Mouse (Mus musculus) adrenal gland, adult 8-10 months (tissue): ENCODE measurements at regions not wholly inside any gene's neighbourhood (a gene's known extent, or its start where the extent isn't known, plus 50 kb on each side); places are given as distances from the start of the nearest gene placed in this dataset.

Experiments used
- DNase-seq: peaks from one replicate; pipeline ENCODE4 v3.0.0; 2022

DNA sequence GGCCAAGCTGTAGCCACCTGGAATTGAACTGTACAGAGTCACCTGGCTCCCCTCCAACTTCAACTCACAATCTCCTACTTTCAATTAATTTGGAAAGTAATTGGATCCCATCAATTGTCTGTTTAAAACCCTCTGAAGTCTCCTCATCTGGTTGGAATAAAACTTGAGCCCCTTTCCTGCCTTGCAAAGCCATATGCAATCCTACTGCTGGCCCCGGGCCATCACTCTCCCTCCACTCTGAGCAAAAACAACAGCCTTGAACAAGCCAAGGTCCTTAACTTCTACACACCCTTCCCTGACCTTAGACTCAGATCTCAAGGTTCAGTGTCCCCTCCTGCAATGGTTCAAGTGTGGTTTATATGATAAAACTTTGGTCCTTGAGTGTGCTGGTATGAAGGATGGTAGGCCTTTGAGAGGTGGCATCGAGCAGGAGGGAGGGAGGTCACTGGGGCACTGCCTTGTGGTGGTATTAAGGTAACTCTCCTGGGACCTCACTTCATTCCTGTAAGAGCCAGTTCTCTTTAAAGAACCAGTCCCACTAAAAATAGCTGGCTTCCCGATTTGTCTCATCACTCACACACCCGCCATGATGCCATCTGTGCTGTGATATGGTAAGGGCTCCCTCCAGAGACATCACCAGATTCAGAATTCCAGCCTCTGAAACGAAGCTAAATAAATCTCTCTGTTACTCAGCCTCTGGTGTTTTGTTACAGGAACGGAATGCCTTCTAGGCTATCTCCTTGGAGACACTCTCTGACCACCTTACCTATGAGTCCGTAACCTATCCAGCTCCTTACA is 112.0 kb upstream of the Zmiz1 start:
- DNase-seq: peak; percentile 69

DNA sequence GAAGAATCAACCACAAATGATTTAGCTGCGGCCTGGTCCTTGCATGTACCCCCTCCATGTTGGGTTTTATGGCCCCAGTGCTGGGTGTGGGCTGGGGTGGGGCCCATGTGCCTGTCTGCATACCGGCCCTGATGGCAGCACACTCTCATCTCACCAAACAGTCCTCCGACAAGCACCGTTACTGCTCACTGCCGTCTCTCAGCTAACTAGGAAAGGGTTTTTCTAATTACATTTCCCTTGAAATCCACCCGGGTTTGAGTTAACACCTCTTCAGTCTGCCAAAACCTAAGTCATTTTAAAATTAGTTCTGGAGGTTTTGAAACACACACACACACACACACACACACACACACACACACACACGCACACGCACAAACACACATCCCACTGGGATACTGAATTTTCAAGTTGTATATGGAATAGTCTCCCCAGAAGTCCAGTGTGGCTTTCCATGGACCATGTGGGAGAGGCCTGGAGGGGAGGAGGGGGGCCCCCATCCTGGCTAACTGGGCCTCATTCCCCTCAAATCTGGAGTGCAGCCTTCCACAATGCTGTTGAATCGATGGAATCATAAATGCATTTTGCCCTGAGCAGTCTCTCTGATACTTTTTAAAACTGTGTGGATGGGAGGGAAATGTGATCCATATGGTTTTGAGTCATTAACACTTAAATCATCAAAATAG is 108.6 kb upstream of the Zmiz1 start:
- DNase-seq: no peak

DNA sequence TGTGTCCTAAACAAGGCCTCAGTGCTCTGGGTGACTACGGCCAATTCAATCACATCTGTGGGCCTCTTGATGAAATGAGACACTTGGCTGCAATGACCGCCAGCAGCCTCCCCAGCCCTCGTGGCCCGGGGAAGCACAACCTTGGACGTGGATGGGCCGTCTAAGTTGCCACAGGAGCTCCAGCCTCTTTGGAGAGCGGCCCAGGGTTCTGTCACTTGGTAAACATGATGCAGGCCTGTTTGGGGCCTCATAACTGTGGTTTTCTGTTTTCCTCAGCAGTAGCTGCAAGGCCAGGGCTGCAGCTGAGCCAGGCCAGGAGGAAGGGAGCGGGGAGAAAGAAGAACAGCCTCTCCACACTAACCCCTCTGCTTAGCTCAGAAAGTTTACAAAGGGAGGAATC is 105.2 kb upstream of the Zmiz1 start:
- DNase-seq: peak; percentile 85

DNA sequence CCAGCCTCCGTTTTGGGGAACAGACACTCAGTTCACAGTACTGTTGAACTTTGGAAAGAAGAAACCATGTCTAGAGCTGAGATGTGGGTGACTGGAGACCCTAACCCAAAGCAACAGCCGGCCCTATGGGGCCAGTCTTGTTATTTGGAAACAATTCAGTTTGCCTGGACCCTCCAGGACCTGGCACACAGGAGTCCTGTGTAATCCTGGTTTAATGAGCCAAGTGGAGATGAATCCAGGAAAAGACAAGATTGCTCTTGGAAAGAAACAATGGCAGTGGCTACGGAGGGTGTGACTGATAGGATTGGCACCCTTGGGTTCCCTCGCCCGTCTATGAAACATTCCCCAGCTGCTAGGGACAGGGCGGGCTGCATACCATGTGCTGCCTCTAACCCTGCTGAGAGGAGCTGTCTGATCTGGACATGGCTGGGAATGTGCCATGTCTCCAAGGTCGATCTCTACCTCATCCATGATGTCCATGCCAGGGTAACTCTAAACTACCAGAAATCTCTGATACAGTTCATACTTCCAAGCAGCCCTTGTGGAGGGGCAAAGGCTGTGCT is 104.6 kb upstream of the Zmiz1 start:
- DNase-seq: peak; percentile 60

DNA sequence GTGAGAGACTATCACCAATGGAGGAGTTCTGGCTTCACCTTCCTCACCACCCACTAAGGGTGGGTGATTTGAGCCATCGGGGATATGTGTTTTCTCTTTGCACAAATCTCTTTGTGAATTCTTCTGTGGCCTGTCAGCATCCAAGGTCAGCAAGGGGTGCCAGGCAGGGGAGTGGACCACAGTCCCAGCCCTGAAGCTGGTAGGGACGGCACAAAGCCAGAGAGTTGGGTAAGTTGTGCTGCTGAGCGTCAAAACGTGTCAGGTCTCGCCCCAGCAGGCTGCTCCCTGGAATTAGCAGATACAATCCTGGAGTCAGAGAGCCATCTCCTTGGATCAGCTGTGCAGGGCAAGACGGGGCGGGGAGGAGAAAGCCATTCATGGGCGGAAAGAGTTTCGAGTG is 101.2 kb upstream of the Zmiz1 start:
- peak; percentile 71 for DNase-seq

DNA sequence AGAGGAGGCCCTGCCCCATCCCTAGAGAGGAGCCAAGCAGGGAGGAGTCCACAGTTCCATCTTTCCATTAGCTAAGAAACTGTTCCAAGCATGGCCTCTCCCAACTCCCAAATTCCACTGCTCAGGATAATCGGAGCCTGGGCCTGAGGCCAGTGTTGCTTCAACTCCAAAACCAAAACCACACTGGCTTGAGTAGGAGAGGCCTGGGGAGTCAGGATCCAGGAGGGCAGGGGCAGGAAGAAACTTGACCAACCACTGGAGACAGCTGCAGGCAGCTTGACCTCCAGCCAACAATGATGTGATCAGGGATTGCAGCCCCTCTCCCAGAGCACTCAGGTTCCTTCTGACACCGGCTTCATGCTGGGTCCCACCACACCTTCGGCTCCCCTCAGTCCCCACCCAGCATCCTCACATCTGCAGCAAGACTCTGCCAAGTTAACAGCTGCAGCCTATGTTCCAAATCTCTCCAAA is 99.1 kb upstream of the Zmiz1 start:
- no peak for DNase-seq

DNA sequence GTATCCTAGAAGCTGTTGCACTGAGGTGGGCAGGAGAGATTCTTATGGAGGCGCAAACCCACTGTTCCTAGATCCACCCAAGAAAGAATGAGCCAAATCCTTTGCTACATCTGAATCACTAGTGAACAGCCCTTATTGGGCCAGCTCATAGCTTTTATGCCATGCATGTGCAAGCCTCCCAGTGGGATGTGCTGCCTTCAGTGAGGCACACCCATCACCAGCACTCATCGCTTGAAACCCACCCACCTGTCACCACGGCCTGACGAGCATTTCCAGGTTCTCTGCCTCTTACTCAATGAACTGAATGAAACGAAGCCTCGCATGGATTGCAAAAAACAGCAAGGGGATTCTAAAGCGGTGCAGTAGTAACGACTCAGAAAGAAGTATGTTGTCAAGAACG is 98.3 kb upstream of the Zmiz1 start:
- no peak for DNase-seq

DNA sequence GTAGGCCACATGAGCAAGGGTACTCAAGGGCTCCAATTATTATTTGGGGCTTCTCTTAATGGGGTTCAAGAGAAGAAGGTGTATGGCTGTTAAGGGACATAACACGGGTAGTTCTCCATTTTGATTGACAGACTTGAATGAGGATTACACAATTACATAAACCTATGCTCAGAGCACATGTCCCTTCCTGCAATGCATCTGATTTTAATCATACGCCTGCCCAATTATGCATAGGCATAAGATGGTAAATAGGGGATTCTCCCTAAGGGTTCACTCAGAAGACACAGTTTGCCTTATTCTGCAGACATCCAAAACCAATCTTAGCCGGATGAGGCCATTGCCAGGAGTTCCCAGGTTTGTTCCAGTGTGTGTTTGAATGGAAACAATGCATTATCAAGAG is 97.9 kb upstream of the Zmiz1 start:
- no peak for DNase-seq

DNA sequence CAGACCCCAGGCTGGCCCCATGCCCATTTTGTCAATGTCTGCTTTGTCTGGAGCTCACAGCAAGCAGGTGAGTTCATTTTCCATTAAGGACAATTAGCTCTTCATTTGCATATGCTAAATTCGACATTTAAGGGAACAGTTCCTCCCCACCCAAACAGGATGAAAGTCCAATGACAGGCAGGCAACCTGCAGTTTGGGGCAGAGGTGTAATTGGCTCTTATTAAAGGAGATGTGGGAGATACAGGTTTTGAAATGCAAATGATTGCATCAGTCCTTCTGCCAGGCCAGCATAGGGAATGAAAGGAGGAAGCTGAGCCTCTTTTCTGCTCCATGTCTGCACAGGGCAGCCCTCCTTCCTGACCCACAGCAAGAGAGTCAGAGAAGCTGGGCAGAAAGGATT is 96.2 kb upstream of the Zmiz1 start:
- DNase-seq: no peak

DNA sequence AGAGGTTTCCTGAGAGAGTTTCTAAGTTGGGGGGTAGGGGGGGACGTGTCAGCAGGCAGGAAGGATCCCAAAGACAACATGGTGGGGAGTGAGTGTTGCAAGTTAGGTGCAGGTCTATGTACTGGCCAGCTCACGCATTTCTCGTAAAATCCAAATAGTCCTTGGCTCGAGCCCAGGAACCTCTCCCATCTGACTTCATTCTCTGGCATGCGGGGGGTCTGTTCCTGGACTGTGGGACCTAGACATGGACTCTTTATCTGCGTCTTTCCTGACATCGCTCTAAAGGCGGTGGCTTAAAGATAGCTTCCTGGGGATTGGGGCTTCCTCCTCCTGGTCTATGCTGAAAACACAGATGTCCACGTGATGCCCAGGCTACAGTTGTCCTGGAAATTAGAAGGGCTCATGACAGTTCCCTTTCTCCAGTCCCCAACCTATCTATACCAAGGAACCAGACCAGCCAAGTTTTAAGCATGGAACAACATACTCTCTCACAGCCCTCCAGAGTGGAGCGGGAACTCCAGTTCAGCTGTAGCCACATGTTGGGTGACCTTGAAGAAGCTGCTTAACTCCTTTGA is 93.7 kb upstream of the Zmiz1 start:
- no peak for DNase-seq

DNA sequence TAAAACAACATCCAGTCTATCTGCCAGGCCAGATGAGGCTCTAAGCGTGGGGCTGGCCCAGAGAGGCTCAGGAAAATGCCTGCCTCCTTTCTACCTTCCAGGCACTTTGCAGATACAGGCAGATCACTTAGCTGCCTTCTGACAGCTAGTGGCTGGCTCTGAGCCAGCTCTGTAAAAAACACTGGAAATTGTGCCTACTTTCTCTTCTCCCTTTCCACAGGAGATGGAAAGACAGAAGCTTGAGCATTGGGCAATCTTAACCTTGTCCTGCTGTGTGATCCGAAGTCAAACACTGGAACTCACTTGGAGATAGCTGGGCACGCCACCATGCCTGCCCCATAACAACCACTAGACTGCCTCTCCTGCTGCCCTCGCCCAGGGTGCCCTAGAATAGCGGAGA is 93.0 kb upstream of the Zmiz1 start:
- DNase-seq: no peak

DNA sequence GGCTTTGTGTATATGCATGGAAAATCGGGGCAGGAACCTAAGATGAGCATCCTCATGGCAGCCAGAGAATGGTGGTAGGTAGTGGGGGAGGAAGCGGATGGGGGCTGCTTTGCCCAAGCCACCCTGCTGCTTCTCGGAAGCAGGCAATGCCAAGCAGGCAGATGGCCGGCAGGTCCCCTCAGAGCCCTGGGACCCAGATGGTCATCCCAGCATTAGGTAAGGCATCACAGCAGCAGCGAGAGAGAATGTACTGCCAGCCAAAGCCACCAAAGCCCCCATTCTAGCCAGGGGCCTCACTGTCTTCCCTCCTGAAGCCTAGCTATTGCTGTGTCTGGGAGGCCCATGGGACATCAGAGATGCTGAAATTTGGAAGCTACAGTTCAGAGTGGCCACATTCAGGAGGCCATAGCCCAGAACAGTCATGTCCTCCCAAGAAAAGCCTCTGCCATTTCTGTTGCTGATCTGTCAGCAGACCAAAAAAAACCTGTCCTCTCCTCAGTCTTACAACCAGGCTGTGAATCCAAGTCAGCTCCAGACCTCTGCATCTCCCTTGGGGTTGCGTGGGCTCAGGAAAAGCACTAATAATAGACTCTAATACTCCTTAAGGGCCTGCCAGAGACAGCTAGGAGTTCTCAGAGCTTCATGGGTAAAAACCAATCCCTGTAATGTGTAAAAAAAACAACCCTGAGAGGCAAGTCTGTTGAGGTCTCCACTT is 88.5 kb upstream of the Zmiz1 start:
- no peak for DNase-seq

DNA sequence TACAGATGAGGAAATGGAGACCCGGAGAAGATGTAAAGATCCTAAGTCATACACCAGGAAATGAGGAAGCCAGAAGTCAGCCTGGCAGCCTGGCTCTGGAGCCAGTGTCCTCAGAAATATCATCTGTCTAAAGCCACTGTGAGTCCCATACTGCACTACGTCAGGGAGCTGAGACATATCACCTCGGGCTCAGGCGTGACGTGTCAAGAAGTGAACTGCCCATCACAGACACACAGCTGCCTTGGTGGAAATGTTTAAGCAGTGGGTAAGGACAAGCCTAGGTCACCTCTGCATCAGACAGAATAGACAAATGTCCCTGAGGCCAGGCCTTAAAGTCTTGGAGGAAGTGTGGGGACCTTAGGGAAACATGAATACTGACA is 88.0 kb upstream of the Zmiz1 start:
- no peak for DNase-seq

DNA sequence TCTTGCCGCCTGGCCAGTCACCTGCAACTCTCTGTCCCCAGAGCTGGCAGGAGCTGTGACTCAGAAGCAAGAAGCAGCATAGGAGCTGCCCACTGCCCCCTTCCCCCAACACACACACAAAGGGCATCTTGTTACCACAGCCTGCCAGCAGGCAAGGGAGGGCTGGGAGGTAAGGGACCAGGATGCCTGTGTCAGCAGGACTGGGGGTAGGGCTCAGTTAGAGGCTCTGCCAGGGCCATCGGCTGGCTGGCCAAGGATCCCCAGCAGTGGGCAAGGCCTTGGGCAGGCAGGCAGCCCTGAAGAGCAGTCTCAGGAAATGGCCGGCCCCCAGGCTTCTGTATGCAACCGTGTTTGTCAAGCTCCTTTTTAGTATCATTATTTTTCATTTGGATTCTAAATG is 87.3 kb upstream of the Zmiz1 start:
- peak; percentile 83 for DNase-seq

DNA sequence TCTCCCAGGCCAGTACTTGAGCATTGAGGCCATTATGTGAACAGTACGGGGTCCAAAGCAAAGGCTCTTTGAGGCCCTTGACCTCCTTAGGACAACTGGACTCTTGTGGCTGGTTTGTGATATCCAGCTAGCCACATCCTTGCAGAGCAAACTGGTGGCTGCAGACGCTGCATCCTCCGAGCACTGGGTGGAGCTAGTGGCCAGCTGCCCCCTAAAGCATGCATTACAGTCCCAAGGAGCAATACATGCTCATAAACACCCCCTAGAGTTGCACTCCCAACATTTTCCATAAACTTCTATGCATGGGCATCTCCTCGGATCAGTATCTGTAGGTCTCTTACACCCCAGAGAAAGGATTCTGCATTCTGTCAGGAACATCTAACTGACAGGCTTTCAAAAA is 86.4 kb upstream of the Zmiz1 start:
- no peak for DNase-seq

DNA sequence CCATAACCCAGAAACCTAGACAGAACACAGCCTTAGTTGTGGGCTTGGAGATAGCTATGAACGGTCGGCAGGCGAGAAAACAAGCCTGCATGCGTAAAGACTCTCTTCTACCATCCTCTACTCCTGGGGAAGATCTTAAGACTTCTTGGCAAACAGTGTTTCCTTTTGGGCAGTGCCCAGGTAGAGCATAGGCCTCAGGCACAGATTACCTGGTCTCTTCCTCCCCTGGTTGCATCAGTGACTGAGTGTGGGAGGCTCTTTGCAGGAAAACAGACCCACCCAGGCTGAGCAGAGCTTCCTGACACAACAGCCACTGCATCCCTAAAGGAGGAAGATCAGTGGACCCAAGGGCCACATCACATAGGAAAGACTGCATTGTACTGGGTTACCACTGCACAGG is 85.8 kb upstream of the Zmiz1 start:
- DNase-seq: no peak

DNA sequence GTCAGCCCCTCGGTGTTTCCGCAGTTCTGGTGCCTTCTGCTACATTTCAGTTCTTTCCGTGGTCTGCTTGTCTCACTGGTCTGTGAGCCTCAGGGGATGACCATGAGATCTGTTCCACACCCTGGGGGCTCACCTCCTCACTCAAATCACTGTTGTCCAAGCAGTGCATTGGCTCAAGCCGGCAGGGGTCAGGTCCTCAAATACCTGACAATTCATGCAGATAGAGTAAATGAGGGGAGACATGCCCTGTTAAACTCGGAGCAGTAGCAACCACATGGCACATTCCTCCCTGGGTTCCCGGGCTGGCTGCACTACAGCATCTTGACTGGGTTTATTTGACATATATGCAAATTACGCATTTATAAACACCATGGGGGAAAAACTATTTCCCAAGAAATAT is 84.0 kb upstream of the Zmiz1 start:
- DNase-seq: no peak

DNA sequence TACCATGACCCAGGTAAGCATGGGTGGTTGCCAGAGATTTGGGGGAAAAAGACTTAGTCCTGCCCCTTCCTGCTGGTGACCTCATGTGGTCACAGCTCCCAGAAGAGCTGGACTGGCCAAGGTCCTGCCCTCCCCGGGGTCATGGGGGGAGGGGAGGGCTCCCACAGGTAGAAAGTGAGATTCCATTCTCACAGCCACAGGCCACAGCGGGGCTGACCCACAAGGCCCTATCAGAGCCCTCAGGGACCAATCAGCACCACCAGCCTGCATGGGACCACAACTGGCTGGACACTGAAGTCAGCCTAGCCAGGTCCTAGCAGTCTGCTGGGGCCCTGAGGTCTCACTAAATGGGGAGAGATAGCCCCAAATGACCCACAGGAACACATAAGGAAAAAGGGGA is 81.9 kb upstream of the Zmiz1 start:
- DNase-seq: no peak

DNA sequence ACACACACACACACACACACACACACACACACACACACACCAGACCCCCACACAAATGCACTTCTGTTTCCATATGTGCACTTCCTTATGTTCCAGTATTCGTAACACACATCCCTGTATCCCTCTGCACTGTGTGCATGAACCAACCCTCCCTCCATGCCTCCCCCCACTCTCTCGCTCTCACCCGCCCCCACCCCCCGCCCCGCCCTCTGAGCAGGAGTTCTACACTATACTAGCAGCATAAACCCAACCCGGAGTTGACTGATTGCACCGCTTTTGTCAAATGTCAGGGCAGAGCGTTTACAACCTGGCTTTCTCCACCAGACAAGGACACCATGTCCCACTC is 81.5 kb upstream of the Zmiz1 start:
- no peak for DNase-seq

DNA sequence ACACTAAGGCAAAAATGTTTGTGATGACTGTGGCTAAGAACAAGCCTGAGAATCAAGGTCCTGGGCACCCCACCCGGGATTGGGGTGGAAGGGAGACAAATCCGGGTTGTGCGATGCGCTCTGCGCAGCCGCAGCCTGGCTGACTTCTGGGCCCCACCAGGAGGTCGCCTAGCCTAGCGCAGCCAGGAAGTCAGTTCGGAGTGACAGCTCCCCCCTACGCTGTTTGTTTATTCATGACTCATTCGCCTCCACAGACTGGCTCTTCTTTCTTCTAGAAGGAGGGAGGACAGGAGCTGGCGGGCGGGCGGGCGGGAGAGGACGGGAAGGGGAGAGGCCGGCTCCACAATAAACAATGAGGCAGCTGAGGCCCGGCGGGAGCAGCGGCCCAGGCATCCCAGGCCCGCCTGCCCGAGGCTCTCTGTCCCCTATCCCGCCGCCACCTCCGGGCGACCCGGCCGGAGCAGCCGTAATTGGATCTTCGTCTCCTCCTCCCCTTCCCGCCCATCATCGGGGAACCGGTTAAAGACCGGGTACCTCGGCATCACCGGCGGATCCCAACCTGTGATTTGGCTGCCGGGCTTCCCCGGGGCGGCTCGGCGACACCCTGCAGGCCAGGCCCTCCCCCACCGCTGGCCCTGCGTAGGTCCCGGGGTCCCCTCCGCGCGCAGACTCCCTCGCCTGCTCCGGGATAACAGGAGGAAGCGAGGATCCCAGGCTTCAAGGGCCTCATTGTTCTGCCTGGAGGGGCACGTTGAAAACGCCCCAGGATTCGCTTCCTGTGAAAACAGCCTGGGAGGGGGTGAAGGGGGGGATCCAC is 80.9 kb upstream of the Zmiz1 start:
- DNase-seq: peak; percentile 85

DNA sequence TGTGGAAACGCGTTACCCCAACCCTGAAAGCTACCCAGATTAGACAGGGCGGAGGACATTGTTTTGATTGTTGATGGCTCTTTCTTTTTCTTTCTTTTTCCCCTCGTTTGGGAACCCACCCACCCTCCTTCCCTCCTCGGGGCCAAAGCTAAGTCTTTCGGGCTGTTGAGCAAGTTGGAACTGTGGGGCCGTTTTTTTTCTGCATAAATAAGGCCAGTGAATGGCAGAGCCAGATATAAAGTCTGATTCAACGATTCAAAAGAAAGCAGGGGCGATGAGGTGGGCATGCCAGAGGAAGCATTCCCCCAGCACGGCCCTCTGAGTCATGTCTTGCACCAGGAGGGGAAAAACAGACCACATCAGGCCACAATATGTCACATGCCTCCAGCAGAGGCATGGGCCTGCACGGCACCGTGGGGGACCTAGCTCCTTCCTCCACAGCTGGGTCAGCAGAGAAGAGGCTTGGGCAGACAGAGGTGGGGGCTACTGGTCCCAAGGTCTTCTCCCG is 80.2 kb upstream of the Zmiz1 start:
- no peak for DNase-seq
